Mouse (Mus musculus): ENCODE results near the gene Baz2b. TPM values are rescaled to one million over a fixed set of nuclear protein-coding genes. Genes with fewer than 3 reads are reported as not detected.

Gene Baz2b
- polyA plus RNA-seq, 1 experiment from 2014 or later: 33.8 TPM

DNA sequence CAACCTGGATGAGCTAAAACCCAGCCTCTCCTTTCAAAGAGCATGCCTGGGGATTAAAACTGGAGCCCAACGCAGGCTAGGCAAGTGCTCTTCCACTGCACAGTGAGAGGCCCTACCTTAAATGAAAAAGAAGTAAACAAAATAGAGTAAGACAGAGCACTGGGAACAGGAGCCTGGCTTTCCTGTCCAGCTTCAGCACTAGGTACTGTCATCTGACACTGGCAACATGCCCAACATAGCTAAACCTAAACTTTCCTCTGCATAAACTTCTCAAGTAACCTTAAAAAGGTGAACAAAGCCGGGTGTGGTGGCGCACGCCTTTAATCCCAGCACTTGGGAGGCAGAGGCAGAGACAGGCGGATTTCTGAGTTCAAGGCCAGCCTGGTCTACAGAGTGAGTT, 180.6 kb downstream of the Baz2b start:
- no peak overlapping the region for H3K4me2 ChIP-seq (replicated peaks; ENCODE audit: low read depth)
- 0 out of 2 replicates have a peak, but pooled peaks cover 6% of the 10 kb centered on the region for H3K36me3 ChIP-seq (ENCODE audit: control insufficient read depth, insufficient read depth)
- no peaks in the 10 kb centered on the region for H3K9me3 ChIP-seq (ENCODE audit: control insufficient read depth)
- ATAC-seq: no peak
- no peak overlapping the region for H3K4me3 ChIP-seq (ENCODE audit: low read depth, low read length)
- TF ChIP-seq CTCF (IDR thresholded peaks at IDR 0.05; ENCODE audit: low read depth): no peak
- H3K4me1 ChIP-seq (replicated peaks; ENCODE audit: control insufficient read depth, insufficient read depth, low read length): no peaks in the 10 kb centered on the region
- no peak overlapping the region for H3K27ac ChIP-seq (ENCODE audit: low read depth, low read length)
- 78% methylated on average over 5 of the region's 5 CpGs for WGBS
- no peak overlapping the region for H3K9ac ChIP-seq (ENCODE audit: low read depth, low read length)
- H3K27me3 ChIP-seq (replicated peaks; ENCODE audit: control insufficient read depth, insufficient read depth, low read length): no peaks in the 10 kb centered on the region

DNA sequence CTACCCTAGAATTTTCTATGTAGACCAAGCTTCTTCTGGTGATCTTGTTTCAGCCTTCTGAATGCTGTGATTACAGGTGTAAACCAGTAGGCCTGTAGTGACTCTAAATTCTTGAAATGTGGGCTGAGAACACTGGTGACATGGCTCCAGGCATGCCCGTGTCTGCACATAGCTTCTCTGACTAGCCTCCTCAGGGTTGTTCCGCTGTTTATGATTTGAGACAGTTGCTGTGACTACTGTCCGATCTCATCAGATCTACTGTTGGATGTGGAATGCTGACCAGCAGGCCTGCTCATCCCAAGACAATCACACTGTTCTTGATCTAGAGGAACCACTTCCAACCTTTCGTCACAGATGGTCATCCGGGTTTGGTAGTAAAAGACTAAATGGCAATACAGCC, 182.5 kb downstream of the Baz2b start:
- Histone ChIP-seq H3K27ac (ENCODE audit: low read depth, low read length) (no peak overlapping the region), H3K27me3 (replicated peaks; ENCODE audit: control insufficient read depth, insufficient read depth, low read length) (no peaks in the 10 kb centered on the region), H3K36me3 (ENCODE audit: control insufficient read depth, insufficient read depth) (no peaks in the 10 kb centered on the region), H3K9me3 (ENCODE audit: control insufficient read depth) (no peaks in the 10 kb centered on the region), H3K4me3 (ENCODE audit: low read depth, low read length) (no peak overlapping the region), H3K4me2 (replicated peaks; ENCODE audit: low read depth) (no peak overlapping the region), H3K4me1 (replicated peaks; ENCODE audit: control insufficient read depth, insufficient read depth, low read length) (no peaks in the 10 kb centered on the region), H3K9ac (ENCODE audit: low read depth, low read length) (no peak overlapping the region)
- 90% methylated on average over 5 of the region's 5 CpGs for WGBS
- no peak for TF ChIP-seq CTCF (IDR thresholded peaks at IDR 0.05; ENCODE audit: low read depth)
- no peak for ATAC-seq

DNA sequence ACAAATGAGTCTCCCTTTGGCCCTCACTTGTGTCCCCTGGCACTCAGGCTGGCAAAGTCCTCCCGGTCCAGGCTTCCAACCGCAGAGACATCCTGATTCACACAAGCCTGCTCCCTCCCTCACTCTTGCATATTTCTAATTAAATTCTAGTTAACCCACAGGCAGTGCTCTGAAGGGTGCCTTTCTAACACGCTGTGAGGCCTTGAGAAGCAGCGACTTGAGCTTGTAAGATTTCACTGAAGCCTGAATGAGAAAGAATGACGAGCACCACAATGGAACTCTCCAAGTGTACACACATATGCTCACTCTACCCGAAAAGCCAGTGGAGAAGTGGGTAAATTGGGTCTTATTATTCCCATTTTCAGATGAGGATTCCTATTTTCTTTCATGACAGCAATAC, 183.1 kb downstream of the Baz2b start:
- no peak overlapping the region for H3K4me2 ChIP-seq (replicated peaks; ENCODE audit: low read depth)
- no peaks in the 10 kb centered on the region for H3K9me3 ChIP-seq (ENCODE audit: control insufficient read depth)
- H3K4me3 ChIP-seq (ENCODE audit: low read depth, low read length): no peak overlapping the region
- ATAC-seq: no peak
- TF ChIP-seq CTCF (IDR thresholded peaks at IDR 0.05; ENCODE audit: low read depth): no peak
- no peaks in the 10 kb centered on the region; the same call in 1 of the 2 replicates for H3K36me3 ChIP-seq (ENCODE audit: control insufficient read depth, insufficient read depth)
- no peak overlapping the region for H3K27ac ChIP-seq (ENCODE audit: low read depth, low read length)
- 80% methylated on average over 6 of the region's 6 CpGs for WGBS
- no peak overlapping the region for H3K9ac ChIP-seq (ENCODE audit: low read depth, low read length)
- no peaks in the 10 kb centered on the region for H3K27me3 ChIP-seq (replicated peaks; ENCODE audit: control insufficient read depth, insufficient read depth, low read length)
- no peaks in the 10 kb centered on the region for H3K4me1 ChIP-seq (replicated peaks; ENCODE audit: control insufficient read depth, insufficient read depth, low read length)

DNA sequence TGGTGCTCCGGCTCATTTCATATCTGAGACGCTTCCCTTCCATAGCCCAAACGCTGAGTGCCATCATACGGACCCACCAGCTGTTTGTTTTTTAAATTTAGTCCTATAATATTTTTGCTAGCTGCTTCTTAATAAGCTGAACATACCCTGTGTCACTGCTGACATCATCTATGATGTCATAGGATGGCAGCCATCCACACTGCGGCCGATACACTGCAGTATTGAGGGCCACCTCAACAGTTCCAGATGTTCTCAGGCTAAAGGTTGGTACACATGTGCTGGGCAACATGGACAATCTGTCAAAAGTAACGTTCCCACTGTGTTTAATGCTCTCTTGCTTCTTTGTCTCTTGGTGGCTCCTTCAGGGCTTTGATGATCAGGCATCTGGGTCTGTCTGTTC, 185.9 kb downstream of the Baz2b start:
- WGBS: 93% methylated on average over 7 of the region's 7 CpGs
- no peaks in the 10 kb centered on the region for H3K9me3 ChIP-seq (ENCODE audit: control insufficient read depth)
- TF ChIP-seq CTCF (IDR thresholded peaks at IDR 0.05; ENCODE audit: low read depth): no peak
- H3K9ac ChIP-seq (ENCODE audit: low read depth, low read length): no peak overlapping the region
- ATAC-seq: no peak
- H3K27me3 ChIP-seq (replicated peaks; ENCODE audit: control insufficient read depth, insufficient read depth, low read length): no peaks in the 10 kb centered on the region
- H3K4me1 ChIP-seq (replicated peaks; ENCODE audit: control insufficient read depth, insufficient read depth, low read length): no peaks in the 10 kb centered on the region
- H3K4me2 ChIP-seq (replicated peaks; ENCODE audit: low read depth): no peak overlapping the region
- H3K36me3 ChIP-seq (ENCODE audit: control insufficient read depth, insufficient read depth): no peaks in the 10 kb centered on the region; the same call in 1 of the 2 replicates
- no peak overlapping the region for H3K4me3 ChIP-seq (ENCODE audit: low read depth, low read length)
- H3K27ac ChIP-seq (ENCODE audit: low read depth, low read length): no peak overlapping the region

DNA sequence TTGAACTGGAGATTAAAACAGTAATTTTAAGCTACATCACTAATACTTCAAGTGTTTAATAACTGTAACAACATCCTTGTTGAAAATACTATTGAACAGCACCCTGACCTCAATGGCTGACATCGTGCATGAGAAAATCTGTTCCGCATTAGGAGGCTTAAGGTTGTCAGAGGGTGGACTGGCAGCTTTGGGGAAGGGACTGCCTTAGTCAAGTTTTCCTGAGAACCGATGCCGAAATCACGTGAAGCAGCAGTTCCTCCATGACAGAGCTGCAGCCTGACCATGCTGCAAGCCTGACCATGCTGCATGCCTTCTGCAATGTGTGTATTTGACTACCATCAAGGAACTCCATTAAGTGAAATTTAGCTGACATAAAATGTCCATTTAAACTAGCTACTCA, 188.1 kb downstream of the Baz2b start:
- H3K4me1 ChIP-seq (replicated peaks; ENCODE audit: control insufficient read depth, insufficient read depth, low read length): no peaks in the 10 kb centered on the region
- H3K4me2 ChIP-seq (replicated peaks; ENCODE audit: low read depth): no peak overlapping the region
- no peaks in the 10 kb centered on the region for H3K9me3 ChIP-seq (ENCODE audit: control insufficient read depth)
- no peaks in the 10 kb centered on the region; the same call in 1 of the 2 replicates for H3K36me3 ChIP-seq (ENCODE audit: control insufficient read depth, insufficient read depth)
- 92% methylated on average over 5 of the region's 5 CpGs for WGBS
- no peak for TF ChIP-seq CTCF (IDR thresholded peaks at IDR 0.05; ENCODE audit: low read depth)
- H3K4me3 ChIP-seq (ENCODE audit: low read depth, low read length): no peak overlapping the region
- no peak overlapping the region for H3K9ac ChIP-seq (ENCODE audit: low read depth, low read length)
- no peak for ATAC-seq
- H3K27me3 ChIP-seq (replicated peaks; ENCODE audit: control insufficient read depth, insufficient read depth, low read length): no peaks in the 10 kb centered on the region
- H3K27ac ChIP-seq (ENCODE audit: low read depth, low read length): no peak overlapping the region

DNA sequence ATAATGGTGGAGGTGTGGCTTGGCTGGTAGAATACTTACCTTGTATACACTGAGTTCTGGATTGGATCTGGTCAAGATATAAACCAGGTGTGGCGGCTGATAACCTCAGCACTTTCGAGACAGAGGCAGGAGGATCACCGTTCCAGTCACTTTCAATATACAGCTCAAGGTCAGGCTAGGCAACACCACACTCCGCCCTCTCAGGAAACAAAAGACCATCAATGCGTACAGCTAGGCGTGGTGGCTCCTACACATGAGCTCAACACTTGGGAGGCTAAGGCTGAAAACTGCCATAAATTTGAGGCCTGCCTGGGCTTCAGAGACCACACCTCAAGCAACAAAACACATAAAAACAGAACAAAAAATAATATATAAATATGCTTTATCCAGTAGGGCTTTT, 188.5 kb downstream of the Baz2b start:
- no peaks in the 10 kb centered on the region for H3K4me1 ChIP-seq (replicated peaks; ENCODE audit: control insufficient read depth, insufficient read depth, low read length)
- H3K4me2 ChIP-seq (replicated peaks; ENCODE audit: low read depth): no peak overlapping the region
- H3K9me3 ChIP-seq (ENCODE audit: control insufficient read depth): no peaks in the 10 kb centered on the region
- ATAC-seq: no peak
- WGBS: 58% methylated on average over 6 of the region's 6 CpGs
- H3K9ac ChIP-seq (ENCODE audit: low read depth, low read length): no peak overlapping the region
- H3K27ac ChIP-seq (ENCODE audit: low read depth, low read length): no peak overlapping the region
- no peak for TF ChIP-seq CTCF (IDR thresholded peaks at IDR 0.05; ENCODE audit: low read depth)
- H3K27me3 ChIP-seq (replicated peaks; ENCODE audit: control insufficient read depth, insufficient read depth, low read length): no peaks in the 10 kb centered on the region
- no peak overlapping the region for H3K4me3 ChIP-seq (ENCODE audit: low read depth, low read length)
- H3K36me3 ChIP-seq (ENCODE audit: control insufficient read depth, insufficient read depth): no peaks in the 10 kb centered on the region; the same call in 1 of the 2 replicates
